Mouse (Mus musculus) neural tube, embryonic 11.5 days (tissue): Measurements from ENCODE around the gene Apoa1. TPM values are rescaled to one million over a fixed set of nuclear protein-coding genes. Genes with fewer than 3 reads are reported as not detected.

Experiments used
- polyA plus RNA-seq: library from polyadenylated mRNA; unstranded; fragments of >200 nt; fragmentation: Nextera tagmentation; extraction: Ambion mirVana; gene quantifications from 2 replicates; pipeline ENCODE4 v1.2.1, GENCODE M21; 2014

Apoa1 gene
- polyA plus RNA-seq, 1 experiment from 2014 or later: 1.4 TPM

Other genes with a start within 250 kb of the Apoa1 start
- gene Pafah1b2, start 215.9 kb upstream of the Apoa1 start, polyA plus RNA-seq: 277 and 283 TPM in 2 replicates
- gene Sik3, start 215.8 kb upstream of the Apoa1 start, polyA plus RNA-seq: 10.5 and 10.8 TPM in 2 replicates
- not detected in 2 replicates for gene Apoc3, start 7.1 kb downstream of the Apoa1 start, polyA plus RNA-seq
- gene Apoa4, start 12.1 kb downstream of the Apoa1 start, polyA plus RNA-seq: not detected in 2 replicates
- not detected in 2 replicates for gene Apoa5, start 40.1 kb downstream of the Apoa1 start, polyA plus RNA-seq
- 60.3 and 67.6 TPM in 2 replicates for gene Zpr1, start 44.5 kb downstream of the Apoa1 start, polyA plus RNA-seq
- 26.4 and 28.5 TPM in 2 replicates for gene Bud13, start 54.4 kb downstream of the Apoa1 start, polyA plus RNA-seq
- gene 4931429L15Rik, start 91.4 kb downstream of the Apoa1 start, polyA plus RNA-seq: not detected in 2 replicates